Mouse (Mus musculus): ENCODE results near the gene Lrrc8e. TPM values are rescaled to one million over a fixed set of nuclear protein-coding genes. Genes with fewer than 3 reads are reported as not detected.

The Lrrc8e gene
- polyA plus RNA-seq (2012; fragmentation: generic; extraction: Trizol), result 1.7 TPM
- long read RNA-seq, experiment 1, partial matches to known transcripts, result 0 of 2 reads
- long read RNA-seq, experiment 1, other reads (novel, unspliced or antisense), result 0 of 2 reads
- long read RNA-seq, experiment 2, transcript Lrrc8e-201 (3 exons, 3,878 nt), result major isoform, 37 of 38 reads
- long read RNA-seq, experiment 2, partial matches to known transcripts, result 0 of 38 reads
- long read RNA-seq, experiment 2, other reads (novel, unspliced or antisense), result 1 of 38 reads

DNA sequence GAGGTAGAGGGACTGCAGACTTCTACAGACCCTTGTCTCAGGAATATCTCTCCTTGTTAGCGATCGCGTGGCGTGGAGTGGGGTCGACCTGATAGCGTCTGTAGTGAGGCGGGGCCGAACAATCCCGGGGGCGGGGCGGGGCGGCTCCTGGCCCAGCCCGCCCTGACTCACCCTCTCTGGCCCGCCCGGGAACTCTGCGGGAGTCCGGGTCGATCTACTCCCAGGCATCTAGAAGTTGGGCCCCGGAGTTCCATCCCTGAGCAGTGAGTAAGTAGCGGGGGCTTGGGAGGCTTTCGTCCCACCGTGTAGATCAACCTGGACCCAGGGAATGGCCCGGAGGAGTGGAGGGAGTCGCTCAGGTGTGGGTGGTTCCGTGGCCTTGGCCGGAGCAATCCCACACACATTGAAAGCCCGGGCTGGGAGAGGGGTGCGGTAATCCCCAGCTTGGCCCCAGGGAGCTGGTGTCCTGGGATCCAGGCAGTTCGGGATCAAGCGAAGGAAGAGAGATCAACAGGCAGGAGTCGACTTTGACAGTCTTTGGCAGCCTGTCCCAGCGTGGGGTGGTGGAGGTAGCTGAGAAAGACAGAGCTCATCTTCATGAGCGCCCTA lies at the start of gene Lrrc8e:
Lrrc8e (plus strand) TSS at position 89 of the 609 bp plus-strand sequence.
- Histone ChIP-seq H3K36me3 (ENCODE audit: control insufficient read depth, insufficient read depth) (no peaks in the 10 kb centered on the region), H3K4me3 (ENCODE audit: insufficient read depth, poor library complexity, severe bottlenecking) (peak within 1 kb of the TSS; percentile 29), H3K79me2 (ENCODE audit: control insufficient read depth, insufficient read depth) (no peaks in the 10 kb centered on the region), H3K27me3 (ENCODE audit: control insufficient read depth, insufficient read depth, insufficient read length) (no peaks in the 10 kb centered on the region), H3ac (ENCODE audit: control insufficient read depth, insufficient read length, low read depth) (peak within 1 kb of the TSS; percentile 94), H3K79me3 (ENCODE audit: low read depth) (no peaks in the 10 kb centered on the region)
- TF ChIP-seq USF1 (IDR thresholded peaks at IDR 0.05; ENCODE audit: low read depth), result no peak
- TF ChIP-seq CTCF (IDR thresholded peaks at IDR 0.05; ENCODE audit: control insufficient read depth, insufficient read depth, insufficient read length), result no peak
- no peak for TF ChIP-seq MAX (IDR thresholded peaks at IDR 0.05)
- TF ChIP-seq CEBPB (IDR thresholded peaks at IDR 0.05; ENCODE audit: low read depth), result no peak
- TF ChIP-seq FOSL1 (IDR thresholded peaks at IDR 0.05; ENCODE audit: insufficient read depth, low read length, poor library complexity, severe bottlenecking), result no peak
- no peak for TF ChIP-seq MYOG (IDR thresholded peaks at IDR 0.05; ENCODE audit: control insufficient read depth, extremely low read depth, insufficient read length)
- no peak for TF ChIP-seq MYOD1 (IDR thresholded peaks at IDR 0.05; ENCODE audit: control insufficient read depth, insufficient read length, low read depth)

DNA sequence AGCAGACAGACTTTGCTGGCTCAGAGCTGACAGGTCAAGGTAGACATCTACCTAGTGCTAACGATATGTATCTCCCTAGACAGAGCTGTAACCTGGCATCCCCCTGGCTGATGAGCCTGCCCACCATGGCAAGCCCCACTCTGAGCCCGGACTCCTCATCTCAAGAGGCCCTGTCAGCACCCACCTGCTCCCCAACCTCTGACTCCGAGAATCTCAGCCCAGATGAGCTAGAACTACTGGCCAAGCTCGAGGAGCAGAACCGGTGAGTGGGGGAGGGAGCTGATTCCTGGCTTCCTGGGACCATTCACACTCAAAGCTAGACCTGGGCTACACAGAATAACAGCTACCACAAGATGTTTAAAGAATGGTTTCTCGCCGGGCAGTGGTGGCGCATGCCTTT lies 43.2 kb upstream of the Lrrc8e start:
- H3K27me3 ChIP-seq (ENCODE audit: control insufficient read depth, insufficient read depth, insufficient read length), result no peaks in the 10 kb centered on the region
- H3K79me2 ChIP-seq (ENCODE audit: control insufficient read depth, insufficient read depth), result no peaks in the 10 kb centered on the region
- H3K79me3 ChIP-seq (ENCODE audit: low read depth), result no peaks in the 10 kb centered on the region
- H3K36me3 ChIP-seq (ENCODE audit: control insufficient read depth, insufficient read depth), result no peaks in the 10 kb centered on the region
- no peak for TF ChIP-seq MYOD1 (IDR thresholded peaks at IDR 0.05; ENCODE audit: control insufficient read depth, insufficient read length, low read depth)
- H3ac ChIP-seq (ENCODE audit: control insufficient read depth, insufficient read length, low read depth), result no peak overlapping the region
- H3K4me3 ChIP-seq (ENCODE audit: insufficient read depth, poor library complexity, severe bottlenecking), result no peak overlapping the region

DNA sequence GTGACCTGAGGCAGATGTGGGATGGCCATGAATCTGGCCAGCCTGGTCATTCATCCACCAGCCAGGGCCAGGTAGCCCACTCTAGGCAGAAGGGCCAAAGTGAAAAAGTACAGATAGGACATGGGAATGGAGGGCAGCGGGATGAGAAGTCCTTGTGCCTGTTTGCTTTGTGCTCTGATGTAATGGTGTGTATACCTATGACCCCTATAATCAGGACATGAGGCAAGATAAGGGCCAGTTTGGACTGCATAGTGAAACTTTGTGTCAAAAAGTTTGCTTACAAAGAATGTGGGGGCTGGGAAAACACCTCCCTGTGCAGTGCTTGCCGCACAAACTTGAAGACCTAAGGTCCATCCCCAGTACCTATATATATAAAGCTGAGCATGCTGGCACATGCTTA lies 40.5 kb upstream of the Lrrc8e start:
- Histone ChIP-seq H3K79me3 (ENCODE audit: low read depth) (no peaks in the 10 kb centered on the region), H3K27me3 (ENCODE audit: control insufficient read depth, insufficient read depth, insufficient read length) (no peaks in the 10 kb centered on the region), H3ac (ENCODE audit: control insufficient read depth, insufficient read length, low read depth) (no peak overlapping the region), H3K36me3 (ENCODE audit: control insufficient read depth, insufficient read depth) (no peaks in the 10 kb centered on the region), H3K79me2 (ENCODE audit: control insufficient read depth, insufficient read depth) (no peaks in the 10 kb centered on the region), H3K4me3 (ENCODE audit: insufficient read depth, poor library complexity, severe bottlenecking) (no peak overlapping the region)
- no peak for TF ChIP-seq MYOD1 (IDR thresholded peaks at IDR 0.05; ENCODE audit: control insufficient read depth, insufficient read length, low read depth)

DNA sequence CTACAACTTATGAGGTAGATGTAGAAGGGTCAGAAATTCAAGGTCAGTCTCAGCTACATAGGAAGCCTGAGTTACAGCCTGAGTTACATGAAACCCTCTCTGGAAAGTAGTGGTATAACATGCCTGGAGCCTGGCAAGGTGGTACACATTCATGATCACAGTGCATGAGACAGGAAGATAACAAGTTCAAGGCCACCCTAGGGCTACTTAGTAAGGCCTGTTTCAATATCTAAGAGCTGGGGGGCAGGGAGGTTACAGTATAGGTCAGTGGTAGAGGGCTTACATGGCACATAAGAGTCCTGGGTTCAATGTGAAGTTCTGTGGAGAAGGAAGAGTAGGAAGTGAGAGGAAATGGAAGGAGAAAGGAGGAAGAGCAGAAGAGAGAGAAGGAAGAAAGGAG lies 38.0 kb upstream of the Lrrc8e start:
- no peaks in the 10 kb centered on the region for H3K27me3 ChIP-seq (ENCODE audit: control insufficient read depth, insufficient read depth, insufficient read length)
- no peak overlapping the region for H3ac ChIP-seq (ENCODE audit: control insufficient read depth, insufficient read length, low read depth)
- H3K79me3 ChIP-seq (ENCODE audit: low read depth), result no peaks in the 10 kb centered on the region
- no peaks in the 10 kb centered on the region for H3K79me2 ChIP-seq (ENCODE audit: control insufficient read depth, insufficient read depth)
- H3K4me3 ChIP-seq (ENCODE audit: insufficient read depth, poor library complexity, severe bottlenecking), result no peak overlapping the region
- H3K36me3 ChIP-seq (ENCODE audit: control insufficient read depth, insufficient read depth), result no peaks in the 10 kb centered on the region
- no peak for TF ChIP-seq MYOG (IDR thresholded peaks at IDR 0.05; ENCODE audit: control insufficient read depth, extremely low read depth, insufficient read length)
- no peak for TF ChIP-seq CTCF (IDR thresholded peaks at IDR 0.05; ENCODE audit: control insufficient read depth, insufficient read depth, insufficient read length)
- TF ChIP-seq USF1 (IDR thresholded peaks at IDR 0.05; ENCODE audit: low read depth), result no peak
- TF ChIP-seq CEBPB (IDR thresholded peaks at IDR 0.05; ENCODE audit: low read depth), result no peak
- TF ChIP-seq FOSL1 (IDR thresholded peaks at IDR 0.05; ENCODE audit: insufficient read depth, low read length, poor library complexity, severe bottlenecking), result no peak
- no peak for TF ChIP-seq MYOD1 (IDR thresholded peaks at IDR 0.05; ENCODE audit: control insufficient read depth, insufficient read length, low read depth)
- no peak for TF ChIP-seq MAX (IDR thresholded peaks at IDR 0.05)

DNA sequence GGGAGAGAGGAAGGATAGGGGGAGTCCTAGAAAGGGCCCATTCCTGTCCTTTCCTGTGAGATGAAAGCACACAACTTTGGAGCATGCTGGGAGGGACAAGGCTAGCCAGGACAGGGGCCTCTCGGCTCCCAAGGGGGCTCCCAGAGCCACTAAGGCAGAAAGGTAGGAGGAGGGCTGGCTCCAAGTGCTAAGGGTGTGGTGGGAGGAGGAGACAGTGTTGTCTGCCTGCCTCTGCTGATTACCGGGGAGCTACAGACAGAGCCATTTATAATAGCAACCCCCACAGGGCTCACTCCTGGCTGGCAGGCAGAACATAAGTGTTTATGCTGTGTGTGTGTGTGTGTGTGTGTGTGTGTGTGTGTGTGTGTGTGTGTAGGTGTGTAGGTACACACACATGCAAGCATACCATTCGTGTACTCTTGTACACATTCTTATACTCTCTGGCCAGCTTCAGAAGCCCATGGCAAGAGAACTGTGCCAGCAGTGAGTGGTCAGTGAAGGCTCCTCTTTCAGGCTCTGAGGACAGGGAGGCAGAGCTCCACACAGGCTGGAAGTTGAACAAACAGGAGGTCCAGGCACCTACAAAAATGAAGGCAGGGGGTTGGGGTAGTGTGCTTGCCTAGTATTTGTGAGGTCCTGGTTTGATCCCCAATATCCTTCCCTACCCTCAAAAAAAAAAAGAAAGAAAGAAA lies 37.5 kb upstream of the Lrrc8e start:
- H3ac ChIP-seq (ENCODE audit: control insufficient read depth, insufficient read length, low read depth), result no peak overlapping the region
- H3K79me3 ChIP-seq (ENCODE audit: low read depth), result no peaks in the 10 kb centered on the region
- no peaks in the 10 kb centered on the region for H3K79me2 ChIP-seq (ENCODE audit: control insufficient read depth, insufficient read depth)
- TF ChIP-seq MYOG (IDR thresholded peaks at IDR 0.05; ENCODE audit: control insufficient read depth, extremely low read depth, insufficient read length), result no peak
- no peak for TF ChIP-seq CEBPB (IDR thresholded peaks at IDR 0.05; ENCODE audit: low read depth)
- no peak for TF ChIP-seq MAX (IDR thresholded peaks at IDR 0.05)
- TF ChIP-seq FOSL1 (IDR thresholded peaks at IDR 0.05; ENCODE audit: insufficient read depth, low read length, poor library complexity, severe bottlenecking), result no peak
- TF ChIP-seq MYOD1 (IDR thresholded peaks at IDR 0.05; ENCODE audit: control insufficient read depth, insufficient read length, low read depth), result no peak
- TF ChIP-seq USF1 (IDR thresholded peaks at IDR 0.05; ENCODE audit: low read depth), result no peak
- TF ChIP-seq CTCF (IDR thresholded peaks at IDR 0.05; ENCODE audit: control insufficient read depth, insufficient read depth, insufficient read length), result no peak
- no peaks in the 10 kb centered on the region for H3K27me3 ChIP-seq (ENCODE audit: control insufficient read depth, insufficient read depth, insufficient read length)
- H3K36me3 ChIP-seq (ENCODE audit: control insufficient read depth, insufficient read depth), result no peaks in the 10 kb centered on the region
- no peak overlapping the region for H3K4me3 ChIP-seq (ENCODE audit: insufficient read depth, poor library complexity, severe bottlenecking)

GRCm38 (mm10) chr8:4192305-4192704 lies 34.3 kb upstream of the Lrrc8e start:
- TF ChIP-seq FOSL1 (IDR thresholded peaks at IDR 0.05; ENCODE audit: insufficient read depth, low read length, poor library complexity, severe bottlenecking) (no peak), MYOD1 (IDR thresholded peaks at IDR 0.05; ENCODE audit: control insufficient read depth, insufficient read length, low read depth) (no peak), MAX (IDR thresholded peaks at IDR 0.05) (no peak), CTCF (IDR thresholded peaks at IDR 0.05; ENCODE audit: control insufficient read depth, insufficient read depth, insufficient read length) (no peak), CEBPB (IDR thresholded peaks at IDR 0.05; ENCODE audit: low read depth) (no peak), USF1 (IDR thresholded peaks at IDR 0.05; ENCODE audit: low read depth) (no peak), MYOG (IDR thresholded peaks at IDR 0.05; ENCODE audit: control insufficient read depth, extremely low read depth, insufficient read length) (no peak)
- Histone ChIP-seq H3K36me3 (ENCODE audit: control insufficient read depth, insufficient read depth) (no peaks in the 10 kb centered on the region), H3ac (ENCODE audit: control insufficient read depth, insufficient read length, low read depth) (no peak overlapping the region), H3K79me2 (ENCODE audit: control insufficient read depth, insufficient read depth) (no peaks in the 10 kb centered on the region), H3K79me3 (ENCODE audit: low read depth) (no peaks in the 10 kb centered on the region), H3K4me3 (ENCODE audit: insufficient read depth, poor library complexity, severe bottlenecking) (no peak overlapping the region), H3K27me3 (ENCODE audit: control insufficient read depth, insufficient read depth, insufficient read length) (no peaks in the 10 kb centered on the region)

Measured in C2C12 (cell line).